Mouse (Mus musculus) heart, embryonic 13.5 days (tissue): ENCODE data around the gene Mvb12b. TPM values are rescaled to one million over a fixed set of nuclear protein-coding genes. Genes with fewer than 3 reads are reported as not detected.

Source experiments
- ATAC-seq: fragments of 200-750 bp; cut with Nextera tagmentation; 2 replicates; pipeline ENCODE4 v1.8.0; 2017; ENCODE audit warnings: moderate TSS enrichment; ENCODE audit not compliant: insufficient number of reproducible peaks, low FRiP score, low TSS enrichment; ENCODE audit errors: extremely low read depth
- H3K27ac ChIP-seq: fragments of 300-500 bp; sonication (generic); replicated peaks from 2 replicates; pipeline ENCODE4 v1.5.1; 2015; ENCODE audit warnings: moderate library complexity, mild to moderate bottlenecking, inconsistent platforms
- H3K27me3 ChIP-seq: fragments of 300-500 bp; sonication (generic); replicated peaks from 2 replicates; pipeline ENCODE4 v1.6.1; 2015; ENCODE audit warnings: mild to moderate bottlenecking, inconsistent platforms
- H3K36me3 ChIP-seq: fragments of 300-500 bp; sonication (generic); 2 replicates; pipeline ENCODE4 v1.6.1; 2015; ENCODE audit warnings: mild to moderate bottlenecking, inconsistent platforms
- H3K4me1 ChIP-seq: fragments of 300-500 bp; sonication (generic); 2 replicates; pipeline ENCODE4 v1.6.1; 2015; ENCODE audit warnings: inconsistent platforms
- H3K4me2 ChIP-seq: fragments of 300-500 bp; sonication (generic); 2 replicates; pipeline ENCODE4 v1.6.1; 2015; ENCODE audit warnings: inconsistent platforms, mild to moderate bottlenecking, moderate library complexity
- H3K4me3 ChIP-seq: fragments of 300-500 bp; sonication (generic); 2 replicates; pipeline ENCODE4 v1.5.1; 2015; ENCODE audit warnings: moderate library complexity, mild to moderate bottlenecking, inconsistent platforms
- H3K9ac ChIP-seq: fragments of 300-500 bp; sonication (generic); 2 replicates; pipeline ENCODE4 v1.6.1; 2015; ENCODE audit warnings: inconsistent platforms, mild to moderate bottlenecking, moderate library complexity
- H3K9me3 ChIP-seq: fragments of 300-500 bp; sonication (generic); 2 replicates; pipeline ENCODE4 v1.6.1; 2016; ENCODE audit warnings: inconsistent platforms
- WGBS: fragments of 180-500 bp; shearing (Covaris S2); methylation state at CpG from one replicate; pipeline ENCODE4 v1.1.7; 2015; ENCODE audit warnings: mixed read lengths; 5-methylcytosine and 5-hydroxymethylcytosine counted together
- polyA plus RNA-seq: library from polyadenylated mRNA; unstranded; fragments of >200 nt; fragmentation: Nextera tagmentation; extraction: Ambion mirVana; gene quantifications from 2 replicates; pipeline ENCODE4 v1.2.1, GENCODE M21; 2015

Mvb12b gene
- polyA plus RNA-seq, 1 experiment from 2014 or later = 10.9 TPM

DNA sequence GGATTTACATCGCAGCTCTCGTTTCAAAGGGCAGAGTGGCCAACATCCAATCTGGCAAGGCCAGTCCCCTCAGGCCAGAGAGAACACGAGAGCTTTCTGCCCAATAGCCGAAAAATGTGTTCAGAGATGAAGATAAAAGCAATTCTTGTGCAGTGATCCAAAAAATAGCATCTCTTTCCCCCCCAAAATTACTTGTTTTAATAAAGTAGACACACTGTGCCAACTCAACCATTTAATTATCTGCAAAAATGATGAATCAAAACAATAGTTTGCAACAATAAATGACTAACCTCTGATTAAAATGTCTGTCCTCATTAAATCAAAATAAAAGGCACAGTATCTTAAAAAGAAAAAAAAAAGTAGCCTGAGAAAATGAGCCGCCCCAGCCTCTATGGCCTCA is 97.4 kb downstream of the Mvb12b start:
- Histone ChIP-seq H3K4me1 (peaks cover 32% of the 10 kb centered on the region), H3K4me3 (no peak overlapping the region), H3K4me2 (no peak overlapping the region), H3K36me3 (peaks cover 15% of the 10 kb centered on the region), H3K27ac (no peak overlapping the region), H3K9ac (no peak overlapping the region), H3K9me3 (no peaks in the 10 kb centered on the region), H3K27me3 (no peaks in the 10 kb centered on the region)
- ATAC-seq = no peak
- 75% methylated on average over 5 of the region's 5 CpGs for WGBS

DNA sequence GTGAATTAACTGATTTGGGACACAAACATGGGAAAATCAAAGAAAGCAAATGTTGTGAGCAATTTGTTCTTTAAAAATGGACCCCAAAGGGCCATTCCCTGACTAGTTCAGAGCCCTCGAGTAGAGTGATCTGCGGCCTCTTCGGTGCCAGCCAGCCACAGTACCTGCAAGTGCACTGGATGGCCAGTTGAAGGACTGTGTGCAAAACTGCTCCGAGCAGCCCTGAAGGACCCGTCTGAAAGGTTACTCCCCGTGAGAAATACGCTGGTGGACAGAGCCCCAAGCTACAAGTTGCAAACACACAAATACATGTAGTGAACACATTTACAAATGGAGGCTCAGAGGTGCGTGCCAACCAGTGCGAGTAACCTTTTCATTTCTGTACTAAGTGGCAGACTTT is 98.0 kb downstream of the Mvb12b start:
- H3K9ac ChIP-seq = no peak overlapping the region
- WGBS = 66% methylated on average over 9 of the region's 9 CpGs
- H3K27me3 ChIP-seq = no peaks in the 10 kb centered on the region
- H3K9me3 ChIP-seq = no peaks in the 10 kb centered on the region
- H3K27ac ChIP-seq = no peak overlapping the region
- peaks cover 15% of the 10 kb centered on the region for H3K36me3 ChIP-seq
- H3K4me2 ChIP-seq = no peak overlapping the region
- H3K4me3 ChIP-seq = no peak overlapping the region
- peaks cover 26% of the 10 kb centered on the region for H3K4me1 ChIP-seq
- no peak for ATAC-seq

DNA sequence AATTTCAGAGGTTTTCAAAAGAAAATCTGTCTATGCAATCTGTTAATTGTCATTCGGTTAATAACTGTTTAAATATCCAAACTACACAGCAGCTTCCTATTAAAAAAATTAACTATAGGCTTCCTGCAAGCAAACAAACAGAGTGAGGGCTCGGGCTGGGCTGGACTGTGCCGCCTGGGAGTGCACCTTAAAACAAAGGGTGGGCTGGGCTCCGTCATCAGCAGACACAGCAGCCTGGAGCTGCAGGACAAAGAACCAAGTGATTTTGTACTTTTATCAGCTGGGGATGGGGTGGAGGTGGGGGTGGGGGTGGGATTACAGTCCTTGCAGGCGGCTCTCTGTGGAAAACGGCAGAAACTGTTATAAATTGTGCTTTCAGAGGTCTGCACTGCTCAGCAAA is 98.5 kb downstream of the Mvb12b start:
- no peak overlapping the region for H3K9ac ChIP-seq
- H3K4me1 ChIP-seq = peaks cover 22% of the 10 kb centered on the region
- 30% methylated on average over 6 of the region's 6 CpGs for WGBS
- H3K27ac ChIP-seq = no peak overlapping the region
- H3K27me3 ChIP-seq = no peaks in the 10 kb centered on the region
- no peak overlapping the region for H3K4me2 ChIP-seq
- peaks cover 15% of the 10 kb centered on the region for H3K36me3 ChIP-seq
- no peaks in the 10 kb centered on the region for H3K9me3 ChIP-seq
- no peak overlapping the region for H3K4me3 ChIP-seq
- no peak for ATAC-seq

DNA sequence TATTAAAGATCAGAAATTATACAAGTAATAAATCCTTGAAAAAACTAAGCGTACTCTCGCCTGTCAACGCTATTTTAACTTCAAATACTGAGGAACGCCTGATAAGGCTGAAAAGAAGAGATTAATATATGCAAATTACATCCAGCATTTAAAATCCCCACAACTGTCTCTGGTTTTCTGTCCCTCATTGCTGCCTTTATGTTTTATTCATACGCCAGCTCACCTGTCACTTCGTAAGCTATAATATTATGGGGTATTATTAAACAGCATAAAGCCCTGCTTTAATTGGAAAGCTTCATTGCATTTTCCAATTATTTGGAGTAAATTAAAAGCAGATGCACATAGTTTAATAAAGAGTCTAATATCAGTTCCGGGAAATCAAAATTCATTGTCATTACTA is 98.9 kb downstream of the Mvb12b start:
- H3K36me3 ChIP-seq = peaks cover 11% of the 10 kb centered on the region
- no peak for ATAC-seq
- H3K4me3 ChIP-seq = no peak overlapping the region
- no peak overlapping the region for H3K9ac ChIP-seq
- H3K4me2 ChIP-seq = no peak overlapping the region
- H3K27ac ChIP-seq = no peak overlapping the region
- H3K4me1 ChIP-seq = peaks cover 18% of the 10 kb centered on the region
- H3K27me3 ChIP-seq = no peaks in the 10 kb centered on the region
- H3K9me3 ChIP-seq = no peaks in the 10 kb centered on the region
- 82% methylated on average over 7 of the region's 7 CpGs for WGBS

DNA sequence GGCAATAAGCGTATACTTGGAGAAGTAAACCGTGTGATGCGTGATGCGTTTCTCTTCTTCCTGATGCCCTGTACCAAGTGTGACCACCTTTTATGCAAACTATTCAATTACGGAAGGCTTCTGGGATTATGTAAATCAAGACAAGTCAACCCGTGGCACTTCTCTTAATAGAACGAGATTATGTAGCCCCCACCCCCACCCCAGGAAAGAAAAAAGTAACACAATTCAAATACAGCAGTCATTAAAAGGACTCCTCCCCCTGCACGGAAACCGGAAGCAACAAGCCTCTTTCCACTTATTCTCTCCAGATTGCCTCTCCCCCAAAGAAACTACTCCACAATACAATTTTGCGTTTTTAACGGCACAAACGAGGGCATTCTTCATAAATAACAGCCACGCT is 99.6 kb downstream of the Mvb12b start:
- Histone ChIP-seq H3K27ac (no peak overlapping the region), H3K9ac (no peak overlapping the region), H3K4me3 (no peak overlapping the region), H3K4me1 (peaks cover 18% of the 10 kb centered on the region), H3K36me3 (peaks cover 9% of the 10 kb centered on the region; the same call in 1 of the 2 replicates), H3K4me2 (no peak overlapping the region), H3K9me3 (no peaks in the 10 kb centered on the region), H3K27me3 (no peaks in the 10 kb centered on the region)
- 81% methylated on average over 13 of the region's 13 CpGs for WGBS
- ATAC-seq = no peak

DNA sequence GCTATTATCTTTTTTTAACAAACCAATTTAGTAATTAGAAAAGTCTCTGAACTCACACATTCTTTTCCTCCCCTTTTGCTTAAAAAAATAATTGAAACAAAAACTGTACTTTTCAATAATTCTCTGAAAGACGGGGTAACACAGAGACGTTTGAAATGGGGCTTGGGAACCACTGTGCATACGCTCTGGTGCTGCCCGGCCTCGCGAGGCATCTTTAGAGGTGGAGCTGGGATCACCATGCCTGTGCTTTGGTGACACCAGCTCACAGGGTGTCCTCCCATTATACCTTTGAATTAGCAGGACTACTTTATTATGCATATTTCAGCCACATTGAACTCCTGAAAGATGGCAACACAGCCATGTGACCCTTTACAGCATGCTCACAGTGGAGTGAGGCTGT is 101.7 kb downstream of the Mvb12b start:
- H3K27ac ChIP-seq = no peak overlapping the region
- WGBS = 83% methylated on average over 6 of the region's 6 CpGs
- H3K4me2 ChIP-seq = no peak overlapping the region
- no peaks in the 10 kb centered on the region for H3K9me3 ChIP-seq
- H3K4me1 ChIP-seq = peaks cover 18% of the 10 kb centered on the region
- H3K4me3 ChIP-seq = no peak overlapping the region
- ATAC-seq = no peak
- no peaks in the 10 kb centered on the region for H3K27me3 ChIP-seq
- 0 out of 2 replicates have a peak, but pooled peaks cover 10% of the 10 kb centered on the region for H3K36me3 ChIP-seq
- no peak overlapping the region for H3K9ac ChIP-seq

DNA sequence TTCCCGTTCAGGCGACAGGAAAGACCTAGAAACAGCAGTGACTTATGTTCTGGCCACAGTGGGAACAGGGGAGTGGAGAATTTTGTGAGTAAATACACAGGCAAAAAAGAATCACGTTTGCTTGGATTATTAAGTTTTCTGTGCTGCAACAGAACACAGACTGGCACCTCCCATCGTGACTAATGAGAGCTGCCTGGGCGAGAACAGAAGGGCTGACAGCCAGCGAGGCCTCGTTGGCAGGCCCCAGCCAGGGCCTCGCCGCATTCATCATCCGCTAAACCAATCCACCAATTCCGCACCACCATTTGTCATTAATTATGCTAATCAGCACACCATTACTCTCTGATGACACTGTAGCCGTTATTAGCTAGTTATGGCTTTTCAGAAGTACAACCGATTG is 102.2 kb downstream of the Mvb12b start:
- Histone ChIP-seq H3K4me3 (no peak overlapping the region), H3K4me2 (no peak overlapping the region), H3K27ac (no peak overlapping the region), H3K9me3 (0 out of 2 replicates have a peak, but pooled peaks cover 3% of the 10 kb centered on the region), H3K4me1 (peaks cover 18% of the 10 kb centered on the region), H3K36me3 (0 out of 2 replicates have a peak, but pooled peaks cover 13% of the 10 kb centered on the region), H3K27me3 (no peaks in the 10 kb centered on the region), H3K9ac (no peak overlapping the region)
- ATAC-seq = no peak
- 51% methylated on average over 13 of the region's 13 CpGs for WGBS

DNA sequence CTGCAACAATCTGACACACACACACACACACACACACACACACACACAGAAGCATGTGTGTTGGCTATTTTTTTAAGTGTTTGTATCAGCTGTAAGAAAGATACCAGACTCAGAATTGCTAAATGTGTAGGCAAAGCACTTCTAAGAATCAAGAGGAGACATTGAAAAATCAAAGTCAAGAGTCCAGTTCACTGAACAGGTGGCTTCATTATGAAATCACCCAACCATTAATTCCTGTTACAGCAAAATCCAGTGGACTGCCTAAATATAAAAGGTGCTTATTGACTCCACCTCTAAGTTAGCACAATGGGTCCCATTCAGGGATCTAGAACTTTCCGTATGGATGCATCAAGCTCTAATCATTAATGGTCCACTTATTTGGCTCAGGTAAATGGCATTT is 103.0 kb downstream of the Mvb12b start:
- Histone ChIP-seq H3K9me3 (peaks cover 7% of the 10 kb centered on the region), H3K4me3 (no peak overlapping the region), H3K4me2 (no peak overlapping the region), H3K4me1 (peaks cover 17% of the 10 kb centered on the region), H3K27me3 (no peaks in the 10 kb centered on the region), H3K9ac (no peak overlapping the region), H3K27ac (no peak overlapping the region), H3K36me3 (peaks cover 18% of the 10 kb centered on the region)
- WGBS = 83% methylated on average over 1 of the region's 1 CpGs
- ATAC-seq = no peak

DNA sequence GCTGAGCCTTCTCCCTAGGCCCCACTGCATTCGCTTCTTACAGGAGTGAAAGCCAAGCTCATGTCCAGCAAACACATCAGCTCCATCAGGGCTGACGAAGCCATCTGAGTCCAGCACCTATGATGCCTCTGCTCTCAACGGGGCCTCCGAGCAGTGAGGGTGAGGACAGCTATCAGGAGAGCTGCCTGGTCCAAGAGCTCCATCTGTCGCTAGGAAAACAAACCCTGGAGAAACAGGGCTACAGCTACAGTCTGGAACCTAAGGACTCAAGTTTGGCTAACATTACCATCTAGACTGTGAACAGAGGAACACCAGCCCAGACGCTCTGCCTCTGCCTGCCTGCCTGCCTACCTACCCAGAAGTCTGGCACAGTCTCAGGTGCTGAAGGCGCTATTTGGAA is 104.3 kb downstream of the Mvb12b start:
- Histone ChIP-seq H3K9me3 (peaks cover 20% of the 10 kb centered on the region), H3K4me2 (no peak overlapping the region), H3K27me3 (no peaks in the 10 kb centered on the region), H3K9ac (no peak overlapping the region), H3K4me3 (no peak overlapping the region), H3K4me1 (peaks cover 10% of the 10 kb centered on the region), H3K36me3 (peaks cover 31% of the 10 kb centered on the region), H3K27ac (no peak overlapping the region)
- no peak for ATAC-seq
- WGBS = 68% methylated on average over 7 of the region's 7 CpGs

DNA sequence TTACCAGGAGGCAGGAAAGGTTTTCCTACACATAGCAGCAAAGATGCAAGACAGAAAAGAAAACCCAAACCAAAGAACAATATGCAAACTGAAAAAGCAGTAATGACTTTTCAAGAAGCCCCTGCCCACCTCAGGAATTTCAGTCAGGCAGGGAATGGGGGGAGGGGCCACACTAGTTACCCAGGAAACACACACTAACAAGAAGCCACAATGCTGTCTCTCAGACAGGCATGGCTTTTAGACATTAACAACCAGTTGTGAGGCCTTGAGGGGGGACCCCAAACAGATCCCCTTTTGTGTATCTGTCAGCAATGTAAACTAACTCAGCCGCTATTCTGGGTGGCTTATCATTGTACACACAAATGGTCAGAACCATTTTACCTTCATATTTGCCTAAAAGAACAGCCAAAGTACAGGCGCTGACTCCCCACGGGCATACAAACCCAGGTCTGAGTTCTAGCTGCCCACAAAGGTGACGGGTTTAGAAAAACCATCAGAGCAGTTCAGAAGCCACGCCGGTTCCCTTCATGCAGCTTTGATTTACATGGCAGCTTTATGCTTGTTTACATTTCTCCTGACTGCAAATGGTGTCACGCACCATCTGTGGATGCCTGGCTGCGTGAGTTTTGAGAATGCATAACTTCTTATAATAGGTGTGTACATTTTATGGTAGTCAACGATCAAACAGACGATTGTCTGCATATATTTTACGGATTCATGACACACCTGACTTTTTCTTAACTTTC is 105.9 kb downstream of the Mvb12b start:
- Histone ChIP-seq H3K4me2 (no peak overlapping the region), H3K27ac (no peak overlapping the region)
- ATAC-seq = no peak

DNA sequence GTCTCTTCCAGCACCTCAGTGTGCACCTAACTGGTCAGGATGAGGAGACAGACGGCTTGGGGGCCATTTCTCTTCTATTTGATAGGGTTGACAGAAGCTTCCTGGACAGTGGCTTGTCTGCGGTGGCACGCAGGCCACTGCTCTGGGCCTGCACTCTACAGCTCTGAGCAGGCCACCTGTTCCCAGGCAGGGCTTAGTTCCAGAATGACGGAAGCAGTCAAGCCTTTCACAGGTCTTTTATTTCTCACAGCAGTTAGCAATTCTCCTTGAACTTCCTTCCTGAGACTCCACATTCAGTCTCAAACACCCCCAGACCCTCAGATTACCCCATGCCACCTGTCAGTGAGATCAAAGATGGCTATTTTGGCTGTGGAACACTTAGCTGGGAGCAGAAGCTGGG is 109.3 kb downstream of the Mvb12b start:
- peaks cover 16% of the 10 kb centered on the region for H3K4me1 ChIP-seq
- no peak overlapping the region for H3K4me3 ChIP-seq
- peaks cover 57% of the 10 kb centered on the region for H3K36me3 ChIP-seq
- no peak for ATAC-seq
- H3K27ac ChIP-seq = no peak overlapping the region
- H3K27me3 ChIP-seq = no peaks in the 10 kb centered on the region
- WGBS = 96% methylated on average over 4 of the region's 4 CpGs
- peaks cover 39% of the 10 kb centered on the region for H3K9me3 ChIP-seq
- H3K4me2 ChIP-seq = no peak overlapping the region
- no peak overlapping the region for H3K9ac ChIP-seq

More for the DNA sequence above, 105.9 kb downstream of the Mvb12b start:
- H3K9ac ChIP-seq = no peak overlapping the region
- peaks cover 42% of the 10 kb centered on the region for H3K36me3 ChIP-seq
- H3K4me3 ChIP-seq = no peak overlapping the region
- H3K27me3 ChIP-seq = no peaks in the 10 kb centered on the region
- peaks cover 36% of the 10 kb centered on the region for H3K9me3 ChIP-seq
- peaks cover 10% of the 10 kb centered on the region for H3K4me1 ChIP-seq
- WGBS = 70% methylated on average over 11 of the region's 11 CpGs

DNA sequence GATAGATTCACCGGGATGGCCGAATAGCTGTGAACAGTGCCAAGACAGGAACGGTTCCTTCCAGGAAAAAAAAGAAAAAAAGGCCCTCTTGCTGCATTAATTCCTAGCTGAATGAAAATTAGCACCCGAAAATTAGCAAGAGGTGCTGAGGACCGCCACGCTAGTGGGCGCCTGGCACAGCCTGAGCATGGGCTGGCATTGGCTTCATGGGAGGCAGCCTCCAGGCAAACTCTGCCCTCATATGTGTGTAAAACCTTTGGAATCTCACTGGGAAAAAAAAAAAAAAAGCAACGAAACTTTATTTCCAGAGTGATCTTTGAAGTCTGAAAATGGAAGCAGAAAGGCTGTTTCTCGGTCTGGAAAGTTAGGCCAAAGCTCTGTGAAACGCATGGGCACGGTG is 110.7 kb downstream of the Mvb12b start:
- H3K27me3 ChIP-seq = no peaks in the 10 kb centered on the region
- H3K4me2 ChIP-seq = no peak overlapping the region
- WGBS = 90% methylated on average over 11 of the region's 11 CpGs
- H3K36me3 ChIP-seq = peaks cover 53% of the 10 kb centered on the region
- no peak for ATAC-seq
- no peak overlapping the region for H3K27ac ChIP-seq
- peaks cover 29% of the 10 kb centered on the region for H3K4me1 ChIP-seq
- no peak overlapping the region for H3K4me3 ChIP-seq
- peaks cover 39% of the 10 kb centered on the region for H3K9me3 ChIP-seq
- H3K9ac ChIP-seq = no peak overlapping the region
